Mouse (Mus musculus) monocyte, adult 2 months (primary cell): Measurements from ENCODE around the gene Cacna1c.

Experiments
- DNase-seq, 2 experiments: peaks; one replicate each; pipeline ENCODE4 v3.0.0; 2022; ENCODE audit warnings: low spot score in 2 of 2, low read depth in 1 of 2

Cacna1c gene

DNA sequence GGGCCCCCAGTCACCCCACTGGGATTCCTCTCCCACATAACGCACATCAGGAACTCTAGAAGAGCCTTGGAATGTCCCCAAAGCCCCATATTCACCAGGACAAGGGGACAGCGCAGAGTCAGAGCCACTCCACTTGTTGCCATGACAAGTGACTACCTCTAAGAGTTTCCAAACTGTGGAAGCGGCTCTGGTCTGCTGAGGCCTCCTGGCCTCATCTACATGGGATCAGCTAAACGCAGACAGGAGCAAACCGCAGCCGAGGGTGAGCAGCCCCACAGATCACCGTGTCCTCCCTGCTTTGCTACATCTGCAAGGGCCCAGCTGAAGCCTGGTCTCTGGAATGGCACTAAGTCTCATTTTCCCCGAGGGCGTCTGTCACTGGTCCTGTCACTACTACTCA is 93.3 kb downstream of the Cacna1c start:
- no peak for DNase-seq

DNA sequence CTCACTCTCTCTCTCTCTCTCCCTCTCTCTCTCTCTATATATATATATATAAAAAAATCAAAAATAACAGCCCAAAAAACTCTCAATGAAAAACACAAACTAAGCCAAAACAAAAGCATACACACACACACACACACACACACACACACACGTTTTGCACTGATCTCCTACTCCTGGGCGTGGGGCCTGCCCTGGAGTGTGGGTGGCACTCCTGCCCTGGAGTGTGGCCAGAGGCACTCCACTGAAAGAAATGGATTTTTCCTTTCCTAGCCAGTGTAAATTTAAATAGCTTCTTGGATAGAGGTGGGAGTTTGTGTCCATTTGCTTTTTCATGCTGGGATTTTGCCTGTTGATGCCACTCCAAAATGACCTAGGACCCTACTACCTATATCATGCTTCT is 96.9 kb downstream of the Cacna1c start:
- DNase-seq: no peak

DNA sequence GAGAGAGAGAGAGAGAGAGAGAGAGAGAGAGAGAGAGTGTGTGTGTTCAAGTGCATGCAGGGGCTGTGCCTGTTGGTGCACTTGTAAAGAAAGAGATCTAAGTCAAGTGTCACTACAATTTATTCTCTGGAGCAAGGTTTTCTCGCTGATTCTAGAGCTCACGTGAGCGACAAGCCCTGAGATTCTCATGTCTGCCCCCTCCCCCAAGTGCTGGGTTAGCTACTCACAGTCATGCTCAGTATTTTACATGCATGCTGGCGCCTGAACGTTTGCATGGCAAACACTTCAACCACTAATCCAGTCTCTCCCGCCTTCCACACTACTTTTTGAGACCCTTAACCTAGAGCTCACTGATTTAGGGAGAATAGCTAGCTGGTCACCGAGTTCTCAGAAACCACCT is 99.7 kb downstream of the Cacna1c start:
- DNase-seq: no peak

DNA sequence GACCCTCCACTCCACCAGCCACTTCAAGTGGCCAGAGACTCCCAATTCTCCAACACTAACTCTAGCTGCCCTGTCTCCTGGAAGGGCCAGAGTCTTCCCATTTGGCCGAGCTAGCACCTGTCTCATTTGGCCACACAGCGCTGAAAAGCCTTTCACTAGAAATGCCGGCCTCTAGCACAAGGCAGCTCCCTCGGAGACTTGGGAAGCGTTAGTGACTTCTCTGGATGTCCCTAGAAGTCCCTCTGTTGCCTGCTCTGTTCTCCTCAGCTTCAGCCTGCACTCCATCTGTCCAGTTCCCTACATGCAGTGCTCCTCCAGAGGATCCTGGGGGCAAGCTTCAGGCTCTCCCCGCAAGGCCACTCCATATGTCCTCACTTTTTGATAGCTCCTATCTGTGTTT is 101.1 kb downstream of the Cacna1c start:
- DNase-seq: no peak

DNA sequence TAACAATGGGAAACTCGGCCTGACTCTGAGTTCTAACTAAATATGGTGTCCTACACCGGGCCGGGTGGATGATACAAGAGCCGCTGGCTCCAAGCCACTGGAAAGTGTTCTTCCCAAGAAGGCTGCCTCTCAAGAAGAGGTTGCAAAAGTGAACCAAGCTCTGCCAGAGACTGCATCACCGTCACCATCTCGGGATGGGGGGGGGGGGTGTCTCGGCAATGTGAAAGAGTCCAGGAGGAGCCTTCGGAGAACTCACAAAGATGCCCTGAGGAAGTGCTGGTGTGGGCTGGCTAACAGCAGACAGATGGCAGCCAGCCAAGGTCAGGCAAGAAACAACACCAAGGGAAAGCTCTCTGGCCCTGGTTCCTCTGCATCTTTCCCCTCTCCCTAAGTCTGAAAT is 107.0 kb downstream of the Cacna1c start:
- DNase-seq: no peak

DNA sequence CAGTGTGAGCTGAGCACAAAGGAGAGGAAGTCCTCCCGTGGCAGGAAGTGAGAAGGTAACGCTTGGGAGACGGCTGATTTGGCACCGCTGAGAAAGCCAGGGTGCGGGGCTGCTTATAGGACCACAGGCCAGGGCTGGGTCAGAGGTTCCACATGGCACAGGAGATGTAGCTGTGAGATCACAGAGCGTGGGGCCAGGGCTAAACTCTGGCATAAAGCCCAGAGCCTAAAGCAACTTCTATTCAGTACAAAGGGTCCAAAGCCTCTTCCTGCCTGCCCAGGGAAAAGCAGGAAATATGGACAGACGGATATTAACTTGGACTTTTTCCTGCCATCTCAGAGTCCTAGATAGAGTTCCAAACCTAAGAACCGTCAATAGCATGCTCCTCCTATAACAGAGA is 107.8 kb downstream of the Cacna1c start:
- no peak for DNase-seq

DNA sequence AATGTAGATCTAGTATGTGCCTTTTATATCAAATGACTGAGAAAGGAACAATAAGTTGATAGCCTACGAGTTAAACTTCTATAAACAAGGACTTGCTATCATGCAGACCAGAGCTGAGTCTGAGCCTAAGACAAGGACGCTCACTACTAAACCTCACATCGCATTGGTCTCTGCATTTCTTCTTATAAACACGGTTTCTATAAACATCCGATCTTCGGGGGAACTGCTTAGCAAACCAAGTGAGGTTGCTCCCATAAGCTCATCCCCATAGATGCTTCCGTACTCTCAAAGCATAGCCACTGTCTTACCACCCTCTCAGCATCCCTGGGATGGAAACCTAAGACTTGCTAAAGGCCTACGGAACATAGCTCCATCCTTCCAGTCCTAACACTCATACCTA is 108.3 kb downstream of the Cacna1c start:
- no peak for DNase-seq

DNA sequence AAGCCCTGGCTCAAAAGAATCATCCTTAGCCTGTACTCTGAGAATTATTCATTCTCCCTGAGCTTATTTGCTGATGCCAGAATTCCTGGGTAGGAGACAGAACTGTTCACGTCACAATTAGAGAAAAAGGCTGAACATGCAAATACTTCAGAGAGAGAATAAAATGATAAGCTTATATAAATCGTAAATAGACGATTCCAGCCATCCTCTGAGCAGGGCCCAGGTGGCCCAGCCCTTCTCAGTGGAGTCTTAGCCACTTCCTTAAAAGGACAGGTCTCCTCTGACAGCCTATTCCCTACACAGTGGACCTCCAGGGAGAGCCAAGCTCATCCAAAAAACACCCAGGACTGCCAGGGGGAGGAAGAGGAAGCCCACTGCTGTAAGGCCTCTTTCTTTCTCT is 110.4 kb downstream of the Cacna1c start:
- DNase-seq: no peak

DNA sequence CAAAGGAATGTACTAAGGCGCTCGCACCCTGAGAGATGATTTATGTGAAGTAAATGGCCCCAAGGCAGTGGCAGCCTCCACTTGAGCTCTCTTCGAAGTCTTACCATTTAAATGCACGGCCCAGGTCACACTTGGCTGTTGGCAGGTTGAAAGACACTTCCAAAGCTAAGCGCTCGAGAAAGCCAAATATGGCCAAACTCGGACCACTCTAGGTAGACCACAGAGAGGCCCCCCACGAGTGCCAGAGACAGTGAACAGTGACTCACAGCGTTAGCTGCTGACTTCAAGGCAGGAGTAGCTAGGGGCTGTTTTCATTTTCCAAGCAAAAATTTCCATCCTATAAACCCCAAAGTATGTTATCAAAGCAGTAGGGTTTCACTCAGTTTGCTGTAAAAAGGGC is 111.7 kb downstream of the Cacna1c start:
- no peak for DNase-seq

DNA sequence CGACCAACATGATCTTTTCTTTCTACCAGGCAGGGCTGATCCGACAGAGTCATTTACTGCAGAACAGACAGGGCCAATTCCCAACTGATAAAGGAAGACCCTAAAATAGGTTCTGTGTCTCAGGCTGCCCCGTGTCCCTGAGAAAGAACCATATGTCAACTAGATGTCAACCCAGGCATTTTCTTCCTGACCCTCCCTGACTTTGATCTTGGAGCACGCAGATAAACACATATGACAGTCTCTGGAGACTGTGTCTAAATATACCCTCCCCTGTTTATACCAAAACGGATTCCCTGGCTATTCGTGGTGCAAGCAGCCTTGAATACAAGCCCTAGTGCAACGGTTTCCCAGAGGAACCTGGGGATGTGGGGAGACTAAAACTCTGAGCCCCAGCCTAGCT is 112.7 kb downstream of the Cacna1c start:
- no peak for DNase-seq

DNA sequence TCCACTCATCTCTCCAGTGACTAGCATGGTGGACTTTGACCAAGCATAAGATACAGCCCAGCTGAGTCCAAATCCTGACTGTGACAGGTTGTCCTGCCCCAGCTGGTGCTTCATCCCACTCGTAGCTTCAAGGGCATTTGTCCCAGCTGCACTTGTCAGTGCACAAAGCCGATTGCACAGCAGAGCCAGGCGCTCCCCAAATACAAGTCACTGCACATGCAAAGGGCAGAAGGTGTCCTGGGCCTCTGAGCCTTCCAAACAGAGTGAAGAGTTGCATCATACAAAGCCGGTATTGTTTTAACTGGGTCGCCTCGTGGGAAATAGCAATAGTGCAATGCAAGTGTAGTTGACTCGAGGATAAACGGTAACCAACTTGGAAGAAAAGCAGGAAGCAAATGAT is 113.6 kb downstream of the Cacna1c start:
- DNase-seq: no peak

DNA sequence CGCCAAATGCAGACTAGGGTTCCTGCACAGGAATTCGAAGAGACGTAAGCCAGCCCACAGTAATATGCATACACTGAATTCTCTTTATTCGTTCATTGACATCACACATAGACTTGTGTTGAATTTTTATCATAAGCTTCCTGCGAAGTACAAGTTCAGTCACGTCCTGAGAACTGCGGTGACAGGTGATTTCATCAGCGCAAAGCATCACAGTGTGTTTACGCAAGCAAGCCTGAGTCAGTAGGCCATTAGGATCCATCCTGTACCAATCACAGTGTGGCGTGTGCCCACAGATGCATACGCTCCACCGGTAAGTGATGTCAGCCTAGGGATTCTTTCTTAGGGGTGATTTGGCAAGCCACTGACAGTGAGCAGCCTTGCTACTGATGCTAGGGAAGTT is 114.6 kb downstream of the Cacna1c start:
- DNase-seq: no peak

DNA sequence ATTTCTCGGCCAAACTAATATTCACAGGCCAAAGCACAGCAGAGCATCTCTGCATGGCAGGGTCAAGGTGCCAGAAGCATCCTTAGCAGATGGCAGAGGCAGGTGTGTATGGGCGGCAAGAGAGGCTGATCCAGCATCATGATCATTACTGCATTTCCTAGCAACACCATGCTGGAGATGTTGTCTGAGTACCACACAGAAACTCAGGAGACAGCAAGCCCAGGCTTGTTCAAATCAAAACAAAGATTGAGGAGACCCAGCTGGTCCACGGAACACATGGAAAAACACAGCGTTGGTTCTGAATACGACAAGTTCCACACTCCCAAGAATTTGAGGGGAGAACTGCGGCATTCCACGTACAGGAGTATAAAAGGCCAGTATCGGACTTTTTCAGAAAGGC is 116.6 kb downstream of the Cacna1c start:
- DNase-seq: no peak

DNA sequence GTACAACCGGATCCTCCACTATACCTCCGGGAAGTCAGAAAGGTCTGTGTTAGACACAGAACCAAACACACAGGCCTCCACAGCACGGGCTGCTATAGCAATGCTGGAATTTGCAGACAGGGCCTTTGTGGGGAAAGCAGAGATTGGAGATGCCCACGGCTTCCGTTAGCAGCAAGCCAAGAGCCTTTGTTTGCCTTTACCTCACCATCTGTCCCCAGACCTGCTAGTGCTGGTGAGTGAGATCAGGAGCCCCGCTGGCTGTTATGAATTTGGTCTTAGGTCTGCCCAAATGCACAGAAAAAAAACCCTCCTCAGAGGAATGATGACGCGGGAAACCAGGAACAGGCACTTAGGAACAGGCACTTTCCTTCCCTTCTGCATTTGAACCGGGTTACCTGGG is 117.3 kb downstream of the Cacna1c start:
- no peak for DNase-seq

DNA sequence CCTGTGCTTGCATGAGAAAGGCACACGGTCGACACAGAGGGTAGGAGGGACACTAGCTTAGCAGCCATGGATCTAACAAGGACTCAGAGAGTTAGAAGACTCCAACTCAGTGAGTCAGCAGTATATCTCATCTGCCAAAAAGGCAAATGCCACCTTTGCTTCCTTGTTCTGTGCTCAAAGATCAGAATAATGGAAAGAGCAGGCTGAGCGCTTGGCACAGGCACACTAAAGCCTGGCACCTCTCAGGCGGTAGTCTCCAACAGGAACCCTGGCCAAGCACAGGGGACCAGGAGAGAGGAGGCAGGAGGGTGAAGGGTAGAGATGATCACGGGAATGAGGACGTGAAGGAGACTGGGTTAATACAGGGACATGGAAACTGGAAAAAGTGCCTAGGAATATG is 119.0 kb downstream of the Cacna1c start:
- DNase-seq: no peak

DNA sequence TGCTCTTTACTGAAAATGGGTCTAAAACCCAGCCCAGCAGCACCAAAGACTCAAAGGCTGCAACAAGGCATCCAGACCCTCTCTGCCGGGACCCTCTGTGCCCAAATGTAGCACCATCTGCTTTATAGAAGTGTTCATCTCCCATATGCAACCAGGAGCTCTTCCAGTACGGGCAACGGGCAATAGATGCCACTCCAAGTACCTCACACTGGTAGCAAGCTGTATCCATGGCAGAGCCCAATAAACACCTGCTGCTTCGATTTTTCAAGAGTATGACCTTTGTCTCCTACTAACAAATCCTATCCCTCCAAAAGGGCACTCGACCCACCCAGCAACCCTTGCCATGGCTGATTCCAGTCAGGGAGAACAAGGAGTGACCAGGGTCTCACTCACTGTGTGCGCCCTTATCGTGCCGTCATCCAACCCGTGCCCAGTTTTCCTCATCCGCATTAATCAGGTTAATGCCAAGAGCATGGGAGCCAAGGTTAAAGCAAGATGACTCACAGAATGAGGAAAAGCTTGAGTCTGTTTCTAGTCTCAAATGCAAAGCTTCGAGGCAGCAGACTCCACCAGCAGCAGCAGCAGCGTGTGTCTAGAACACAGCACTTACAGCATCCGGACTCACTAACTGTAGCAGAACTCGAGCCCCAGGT is 122.7 kb downstream of the Cacna1c start:
- DNase-seq: no peak

DNA sequence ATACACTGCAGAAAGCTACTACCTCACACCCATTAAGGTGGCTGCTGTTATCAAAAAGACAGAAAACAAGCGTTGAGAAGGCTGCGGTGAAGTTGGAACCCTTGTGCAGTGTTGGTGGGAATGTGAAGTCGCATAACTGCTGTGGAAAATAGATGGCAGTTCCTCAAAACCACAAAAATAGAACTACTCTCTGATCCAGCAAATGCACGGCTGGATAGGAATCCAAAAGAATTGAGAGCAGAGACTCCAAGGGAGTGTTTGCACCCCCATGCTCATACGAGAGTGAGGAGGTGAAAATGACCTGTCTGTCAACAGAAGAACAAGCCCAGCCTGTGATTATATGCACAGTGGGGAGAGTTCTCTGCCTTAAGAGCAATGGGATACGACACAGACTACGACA is 123.4 kb downstream of the Cacna1c start:
- no peak for DNase-seq

DNA sequence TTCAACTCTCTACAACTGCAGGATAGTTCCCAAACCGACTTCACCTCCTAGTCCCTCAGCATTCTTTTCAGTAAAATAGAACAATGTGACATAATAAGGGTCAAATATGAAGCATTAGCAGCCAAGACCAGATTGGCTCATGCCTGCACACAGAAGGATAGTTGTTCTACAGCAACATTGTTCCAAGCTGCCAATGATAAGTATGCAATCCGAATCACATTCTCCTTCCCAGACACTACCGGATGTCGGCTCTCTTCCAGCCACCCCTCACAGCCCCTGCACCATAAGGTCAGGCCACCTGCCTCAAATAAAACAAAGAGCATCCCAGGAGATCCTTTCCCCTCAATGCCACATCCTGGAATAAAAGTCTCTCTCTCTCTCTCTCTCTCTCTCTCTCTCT is 125.4 kb downstream of the Cacna1c start:
- no peak for DNase-seq

DNA sequence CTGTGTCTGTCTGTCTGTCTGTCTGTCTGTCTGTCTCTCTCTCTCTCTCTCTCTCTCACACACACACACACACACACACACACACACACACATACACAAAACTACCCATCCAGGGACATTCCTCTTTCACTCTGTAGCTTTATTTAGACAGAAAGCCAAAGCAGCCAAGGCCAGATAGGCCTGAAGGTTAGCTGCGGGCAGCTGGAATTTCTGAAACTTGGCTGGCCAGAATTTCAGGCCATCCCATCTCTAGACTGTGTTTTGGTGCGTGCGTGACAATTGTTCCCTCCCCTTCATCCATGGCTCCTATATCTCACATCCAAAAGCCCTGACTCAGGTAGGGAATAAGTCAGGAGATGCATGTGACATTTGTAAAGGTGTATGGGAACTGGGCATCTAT is 125.9 kb downstream of the Cacna1c start:
- no peak for DNase-seq

DNA sequence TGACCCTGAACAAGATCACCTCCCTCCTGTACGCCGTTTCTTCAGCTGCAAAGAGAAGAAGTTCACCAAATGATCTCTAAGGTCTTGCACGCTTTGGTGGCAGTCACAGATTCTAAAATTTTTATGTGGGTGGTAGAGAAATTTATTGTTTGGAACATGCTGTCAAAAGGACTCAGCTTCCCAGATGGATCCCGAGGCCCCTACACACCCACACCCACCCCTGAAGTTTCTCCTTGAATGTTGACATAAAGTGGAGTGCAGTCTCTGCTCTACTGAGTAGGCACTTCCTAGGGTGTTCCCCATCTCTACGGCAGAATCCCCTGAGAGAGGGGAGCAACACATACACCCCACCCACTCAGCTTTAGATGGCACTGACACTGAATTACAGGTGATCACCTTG is 127.1 kb downstream of the Cacna1c start:
- no peak for DNase-seq

DNA sequence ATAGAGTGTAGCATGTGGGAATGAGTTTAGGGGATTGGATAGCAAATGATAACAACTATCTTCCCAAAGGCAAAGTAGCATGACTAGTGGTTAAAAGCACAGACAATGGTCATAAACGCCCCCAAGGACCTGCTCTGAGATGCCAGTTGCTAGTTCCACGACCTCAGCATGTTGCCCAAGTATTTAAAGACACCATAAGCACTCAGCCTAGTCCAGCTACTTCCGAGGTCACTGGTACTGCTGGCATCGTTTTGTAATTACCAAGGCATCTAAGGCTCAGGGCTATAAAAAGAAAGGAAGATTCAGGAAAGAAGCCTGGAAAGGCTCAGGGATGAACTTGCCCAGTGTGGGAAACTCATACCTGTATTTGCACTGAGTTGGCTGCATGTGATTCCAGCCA is 127.6 kb downstream of the Cacna1c start:
- DNase-seq: no peak

DNA sequence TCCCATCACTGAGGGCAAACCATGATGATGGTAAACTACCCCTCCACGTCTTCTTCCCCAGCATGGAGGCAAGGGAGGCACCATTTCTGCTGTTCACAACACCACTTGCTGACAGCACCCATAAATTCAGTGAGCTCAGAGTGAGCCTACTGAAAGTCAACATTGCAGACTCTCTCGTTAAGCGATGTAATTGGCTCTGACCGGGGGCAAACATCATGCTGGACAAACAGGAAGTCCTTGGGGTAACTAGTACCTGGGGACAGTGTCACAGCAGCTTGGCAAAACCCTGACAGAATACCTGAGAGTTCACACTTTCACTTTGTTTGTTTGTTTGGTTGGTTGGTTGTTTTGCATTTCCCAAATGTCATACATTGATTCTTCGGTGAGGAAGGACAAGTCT is 131.3 kb downstream of the Cacna1c start:
- no peak for DNase-seq

DNA sequence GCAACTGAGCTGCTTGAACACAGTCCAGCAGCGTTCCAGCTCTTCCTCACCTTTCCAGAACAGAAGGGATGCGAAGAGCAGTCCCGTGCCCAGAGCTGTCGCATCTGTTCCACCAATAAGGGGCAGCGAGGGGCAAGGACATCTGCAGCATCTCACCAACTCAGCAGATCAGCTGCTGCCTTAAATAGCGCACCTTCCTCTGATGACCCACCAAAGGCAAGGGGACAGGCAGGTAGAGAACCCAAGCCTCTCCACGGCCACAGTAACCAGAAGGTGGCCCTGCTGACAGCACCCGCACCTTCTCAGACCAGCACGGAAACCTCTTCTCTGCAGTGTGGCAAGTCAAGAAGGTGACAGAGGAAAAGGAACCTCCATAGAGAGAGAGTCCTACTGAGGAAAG is 131.8 kb downstream of the Cacna1c start:
- DNase-seq: no peak

DNA sequence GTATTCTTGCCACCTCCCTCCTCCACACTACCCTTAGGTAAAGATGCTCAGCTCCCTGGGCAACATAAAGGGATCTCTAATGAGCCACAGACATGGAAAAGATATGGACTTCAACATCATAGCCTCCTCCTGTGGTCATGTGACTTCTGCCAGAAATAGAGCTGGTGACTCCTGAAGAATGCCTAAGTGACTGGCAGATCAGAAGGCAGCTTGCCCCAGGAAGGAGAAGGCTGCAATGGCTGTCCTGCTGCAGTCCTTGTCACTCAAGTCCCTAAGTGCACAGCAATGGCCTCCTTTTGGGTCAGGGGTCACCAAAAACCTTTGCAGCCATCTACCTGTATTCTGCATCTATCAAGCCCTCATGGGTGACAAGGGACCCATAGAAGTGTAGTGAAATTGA is 133.5 kb downstream of the Cacna1c start:
- no peak for DNase-seq
